Mouse (Mus musculus) urinary bladder, postnatal 25 days (tissue): ENCODE measurements around the gene Camk1d.
A peak's percentile ranks its signal among the peaks of the same experiment; 100 is the strongest.

ENCODE experiments used
- DNase-seq: peaks from one replicate; pipeline ENCODE4 v3.0.0; 2022; ENCODE audit warnings: low spot score

The Camk1d gene

DNA sequence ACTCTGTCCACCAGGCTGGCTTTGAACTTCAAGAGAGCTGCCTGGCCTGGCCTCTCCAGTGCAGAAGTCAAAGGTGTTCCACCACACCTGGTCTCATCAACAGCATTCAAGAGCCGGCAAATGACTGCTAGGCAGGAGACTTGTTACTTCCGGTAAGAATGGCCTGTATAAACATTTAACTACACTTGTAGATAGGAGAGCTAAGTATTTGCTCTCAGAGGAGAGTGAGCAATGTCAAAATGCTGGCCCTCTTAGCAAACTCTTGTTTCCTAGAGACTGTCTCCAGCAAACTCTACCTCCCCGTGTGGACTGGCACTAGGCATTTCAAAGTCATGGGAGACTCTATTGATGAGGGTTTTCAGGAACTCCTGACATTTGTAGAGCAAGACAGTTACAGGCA lies 56.3 kb downstream of the Camk1d start:
- no peak for DNase-seq

DNA sequence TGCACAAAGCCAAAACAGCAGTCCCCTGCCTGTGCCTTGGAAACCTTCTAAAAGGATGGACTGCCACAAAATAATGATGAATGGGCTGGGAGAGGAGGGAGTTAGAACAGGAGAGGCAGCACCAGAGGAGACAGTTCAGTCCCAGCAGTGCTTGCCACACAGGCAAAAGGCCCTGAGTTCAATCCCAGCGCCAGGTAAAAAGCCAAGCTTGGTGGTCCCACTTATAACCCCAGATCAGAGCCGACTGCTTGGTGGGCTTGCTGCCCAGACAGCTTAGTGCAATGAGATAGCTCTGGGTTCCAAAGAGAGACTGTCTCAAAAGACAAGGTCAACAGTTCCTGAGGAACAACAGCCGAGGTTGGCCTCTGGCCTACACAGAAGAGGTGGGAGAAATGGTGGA lies 58.0 kb downstream of the Camk1d start:
- no peak for DNase-seq

DNA sequence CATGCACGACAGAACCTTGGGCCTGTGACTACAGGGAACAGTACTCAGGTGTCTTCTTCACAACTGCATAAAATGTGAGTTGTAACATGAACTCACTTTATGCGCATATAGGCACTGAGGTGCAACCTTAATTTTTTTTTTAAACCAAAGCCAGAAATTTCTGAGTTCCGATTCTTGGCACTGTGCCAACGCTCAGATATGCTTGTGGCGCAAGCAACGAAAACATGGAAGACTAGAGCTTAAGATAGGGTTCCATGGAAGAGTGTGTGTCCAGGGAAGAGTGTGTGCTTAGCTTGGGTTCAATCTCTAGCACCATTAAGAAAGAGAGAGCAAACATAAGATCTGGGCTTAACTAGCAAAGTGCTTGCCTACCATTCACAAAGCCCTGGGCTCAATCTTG lies 62.2 kb downstream of the Camk1d start:
- no peak for DNase-seq

DNA sequence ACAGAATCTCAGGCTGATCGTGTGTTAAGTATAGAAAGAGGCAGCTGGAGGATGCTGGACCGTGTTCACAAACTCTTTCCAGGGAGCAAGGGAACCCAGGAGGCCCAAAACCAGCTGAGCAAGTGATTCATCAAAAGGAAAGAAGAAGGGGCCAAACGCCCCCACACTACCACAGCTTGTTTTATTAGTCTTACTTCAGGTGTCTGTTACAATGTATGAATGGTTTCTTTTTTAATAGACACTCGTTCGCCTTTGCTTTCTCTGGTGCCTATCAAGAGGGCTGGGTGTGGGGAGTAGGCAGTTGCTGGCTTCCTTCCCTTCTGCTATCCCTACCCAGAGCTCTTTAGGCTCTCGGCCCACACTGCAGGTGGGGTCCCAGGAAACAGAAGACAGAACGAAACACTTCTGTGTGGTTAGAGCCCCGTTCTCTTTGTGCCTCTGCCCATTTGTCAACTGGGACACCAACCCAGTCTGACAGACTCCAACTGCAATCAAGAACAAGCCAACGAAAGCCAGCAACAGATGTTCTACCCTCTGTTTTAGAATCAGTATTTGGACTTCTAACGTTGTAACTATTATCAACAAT lies 62.9 kb downstream of the Camk1d start:
- DNase-seq: no peak

DNA sequence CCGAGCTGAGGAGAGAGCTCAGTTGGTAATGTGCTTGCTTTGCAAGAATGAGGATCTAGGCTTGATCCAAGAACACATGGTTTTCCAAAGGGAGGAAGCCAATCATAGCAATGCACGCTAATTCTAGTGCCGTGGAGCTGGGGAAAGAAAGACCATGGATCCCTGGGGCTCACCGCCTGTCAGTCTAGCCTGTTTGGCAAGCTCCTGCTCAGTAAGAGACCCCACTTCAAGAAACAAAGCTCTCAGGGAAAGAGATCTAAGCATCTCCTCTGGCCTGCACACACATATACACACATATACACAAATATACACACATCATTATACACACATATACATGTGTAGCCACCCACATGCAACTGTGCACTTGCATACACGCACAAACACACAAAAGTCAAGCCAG lies 65.1 kb downstream of the Camk1d start:
- no peak for DNase-seq

DNA sequence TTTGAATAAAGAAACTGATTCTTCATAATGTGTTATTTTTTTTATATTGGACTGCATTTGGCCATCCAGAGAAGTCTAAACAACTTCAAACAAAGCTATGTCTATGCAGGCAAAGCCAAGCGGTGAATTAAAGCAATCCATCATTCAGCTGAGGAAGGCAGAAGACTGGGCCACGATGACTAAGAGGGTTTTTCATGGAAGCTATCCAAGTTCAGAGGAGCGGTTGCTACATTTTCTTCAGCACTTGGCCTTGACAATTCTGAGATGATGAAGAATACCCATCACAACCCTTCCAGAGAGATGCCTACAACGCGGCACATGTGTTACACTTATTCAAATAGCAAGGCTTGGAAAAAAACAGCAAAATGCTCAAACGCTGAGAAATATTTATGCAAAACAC lies 65.6 kb downstream of the Camk1d start:
- DNase-seq: no peak

DNA sequence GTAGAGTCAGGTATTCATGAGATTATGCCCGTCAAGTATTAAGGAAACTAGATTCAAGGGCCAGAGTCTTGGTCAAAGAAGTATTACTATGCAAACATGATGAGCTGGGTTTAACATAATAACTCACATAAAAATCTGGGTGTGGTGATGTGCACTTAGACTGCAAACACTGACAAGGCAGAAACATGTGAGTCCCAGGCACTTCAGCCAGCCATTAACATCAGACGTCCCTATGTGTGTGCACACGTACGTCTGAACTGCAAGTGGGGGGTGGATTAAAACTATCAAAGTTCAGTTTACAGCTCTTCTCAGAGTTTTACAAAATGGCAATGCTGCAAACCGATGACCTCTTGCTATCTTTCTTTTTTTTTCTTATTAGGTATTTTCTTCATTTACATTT lies 68.0 kb downstream of the Camk1d start:
- DNase-seq: no peak

DNA sequence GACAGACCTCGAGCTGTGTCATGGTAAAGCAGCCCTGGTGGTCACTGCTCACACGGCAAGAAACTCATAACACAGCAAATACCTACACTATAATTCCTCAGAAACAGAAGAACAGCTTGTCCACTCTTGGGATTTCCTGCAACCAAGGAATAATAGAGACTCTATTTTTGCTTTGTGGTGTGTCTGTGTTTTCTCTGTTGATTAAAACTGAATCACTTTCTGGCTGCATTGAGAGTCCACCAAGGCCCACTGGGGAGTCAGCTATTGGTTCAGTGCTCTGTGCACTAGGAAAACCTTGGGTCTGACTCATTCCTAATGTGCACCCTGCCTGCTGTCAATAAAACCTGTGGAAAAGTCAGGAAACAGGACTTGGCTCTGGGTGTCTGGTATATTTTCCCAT lies 68.7 kb downstream of the Camk1d start:
- no peak for DNase-seq

DNA sequence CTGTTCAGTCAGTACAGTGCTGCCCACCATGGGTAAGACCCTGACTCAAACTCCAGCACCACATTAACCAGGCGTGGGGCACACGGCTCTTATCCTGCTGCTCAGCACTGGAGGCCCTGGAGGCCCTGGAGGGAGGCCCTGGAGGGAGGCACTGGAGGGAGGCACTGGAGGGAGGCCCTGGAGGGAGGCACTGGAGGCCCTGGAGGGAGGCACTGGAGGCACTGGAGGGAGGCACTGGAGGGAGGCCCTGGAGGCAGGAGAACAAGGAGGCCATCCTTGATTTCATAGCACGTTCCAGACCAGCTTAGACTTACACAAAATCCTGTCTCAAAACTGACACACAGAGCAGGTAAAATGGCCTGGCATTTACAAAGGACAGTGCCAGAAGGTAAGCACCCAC lies 70.4 kb downstream of the Camk1d start:
- DNase-seq: no peak

DNA sequence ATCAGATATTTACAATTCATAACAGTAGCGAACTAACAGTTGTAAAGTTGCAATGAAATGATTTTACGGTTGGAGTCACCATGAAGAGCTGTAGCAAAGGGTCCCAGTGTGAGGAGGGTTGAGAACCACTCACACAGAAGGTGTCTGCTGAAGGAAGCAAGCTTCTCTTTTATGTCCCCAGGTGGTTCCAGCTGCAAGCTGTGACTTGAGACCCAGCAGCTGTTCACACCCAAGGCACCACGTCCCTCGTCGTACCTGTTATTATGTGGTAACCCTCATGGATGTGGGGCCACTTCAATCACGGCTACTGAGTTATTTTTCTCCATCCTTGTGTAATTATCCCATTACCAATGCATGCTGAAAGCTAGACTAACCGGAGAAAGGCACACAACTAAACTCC lies 71.1 kb downstream of the Camk1d start:
- no peak for DNase-seq

DNA sequence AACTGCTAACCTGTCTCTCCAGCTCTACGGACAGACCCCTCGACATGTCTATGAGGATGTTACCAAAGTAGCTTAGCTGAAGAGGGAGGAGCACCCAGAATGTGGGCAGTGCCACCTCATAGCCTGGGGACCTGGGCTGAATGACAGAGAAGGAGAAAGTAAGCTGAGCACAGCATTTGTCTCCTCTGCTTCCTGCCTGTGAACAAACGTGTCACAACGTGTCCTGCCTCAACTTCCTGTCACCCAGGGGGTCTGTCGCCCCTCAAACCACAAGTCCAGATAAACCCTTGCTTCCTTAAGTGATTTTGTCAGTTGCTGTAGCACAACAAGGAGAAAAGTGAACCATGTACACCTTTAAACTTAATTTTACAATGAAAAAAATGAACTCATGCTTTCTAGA lies 71.7 kb downstream of the Camk1d start:
- DNase-seq: no peak

DNA sequence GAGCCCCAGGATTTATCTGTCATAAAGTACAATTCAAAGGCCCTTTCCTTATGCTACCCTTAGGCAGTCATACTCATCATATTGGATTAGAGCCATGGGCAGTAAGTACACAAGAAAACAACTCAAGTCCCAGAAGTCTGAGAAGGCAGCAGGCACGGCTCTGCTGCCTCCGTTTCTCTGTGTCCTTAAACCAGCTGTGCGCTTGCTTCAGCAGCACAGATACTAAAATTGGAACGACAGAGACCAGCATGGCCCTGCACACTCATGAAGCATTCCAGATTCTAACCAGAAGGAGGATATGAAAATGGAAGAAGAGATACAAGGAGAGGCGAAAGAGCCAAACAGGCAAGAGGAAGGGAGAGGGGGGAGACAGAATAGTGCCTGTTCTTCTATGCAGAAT lies 72.6 kb downstream of the Camk1d start:
- no peak for DNase-seq

DNA sequence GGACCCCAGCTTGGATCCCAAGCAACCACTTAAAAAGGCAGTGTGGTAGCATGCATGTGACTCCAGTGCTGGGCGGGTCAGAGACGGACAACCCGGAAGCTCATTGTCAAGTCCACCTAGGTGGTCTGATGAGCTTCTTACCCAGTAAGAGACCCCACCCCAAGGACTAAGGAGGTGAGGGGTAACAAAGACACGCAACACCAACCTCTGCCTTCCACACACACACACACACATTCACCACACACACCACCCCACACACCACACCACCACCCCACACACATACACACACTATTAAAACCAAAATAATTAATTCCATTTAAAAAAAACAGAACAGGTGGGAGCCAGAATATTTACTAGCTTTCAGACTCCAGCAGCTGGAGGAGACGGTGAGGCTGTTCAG lies 73.7 kb downstream of the Camk1d start:
- no peak for DNase-seq

DNA sequence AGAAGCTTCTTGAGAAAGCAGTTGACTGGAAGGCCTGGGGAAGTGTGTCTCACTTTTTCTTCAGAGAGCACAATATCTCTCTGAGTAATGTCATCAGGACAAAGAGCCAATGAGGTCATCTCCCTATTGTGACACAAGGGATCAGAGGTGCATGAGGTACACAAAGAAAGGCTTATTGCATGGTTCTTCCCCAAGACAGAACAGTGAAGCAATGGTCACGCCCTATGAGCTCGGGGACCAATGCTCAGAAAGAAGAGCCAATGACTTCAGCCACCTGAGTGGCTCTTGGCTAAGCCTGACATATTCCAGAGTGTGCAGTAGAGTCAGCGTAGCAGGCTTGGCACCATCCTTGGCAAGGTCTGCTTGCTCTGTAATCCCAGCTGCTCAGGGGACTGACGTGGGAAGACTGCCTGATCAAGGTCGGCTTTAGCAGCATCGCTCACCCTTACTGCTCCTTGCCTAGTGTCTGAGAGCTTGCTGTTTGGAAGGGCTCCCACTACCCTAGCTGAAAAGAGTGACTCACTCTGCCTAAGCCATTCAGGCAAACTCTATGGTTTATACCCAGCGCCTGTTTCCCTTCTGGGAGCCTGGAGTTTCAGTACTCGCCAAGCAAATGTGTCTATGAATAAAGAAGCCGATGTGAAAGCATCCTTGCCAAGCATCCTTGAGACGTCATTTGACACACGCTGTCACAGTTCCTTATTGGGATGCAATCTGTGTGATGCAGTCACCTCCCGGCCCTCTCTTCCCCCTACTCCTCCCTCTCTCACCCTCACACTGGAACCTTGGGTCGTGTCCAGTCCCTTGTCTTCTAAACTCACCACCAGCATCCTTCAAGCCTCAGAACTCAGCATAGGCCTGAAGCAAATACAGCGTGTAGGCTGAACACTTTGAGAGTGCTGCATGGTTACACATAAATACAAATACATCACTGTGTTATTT lies 77.2 kb downstream of the Camk1d start:
- no peak for DNase-seq

DNA sequence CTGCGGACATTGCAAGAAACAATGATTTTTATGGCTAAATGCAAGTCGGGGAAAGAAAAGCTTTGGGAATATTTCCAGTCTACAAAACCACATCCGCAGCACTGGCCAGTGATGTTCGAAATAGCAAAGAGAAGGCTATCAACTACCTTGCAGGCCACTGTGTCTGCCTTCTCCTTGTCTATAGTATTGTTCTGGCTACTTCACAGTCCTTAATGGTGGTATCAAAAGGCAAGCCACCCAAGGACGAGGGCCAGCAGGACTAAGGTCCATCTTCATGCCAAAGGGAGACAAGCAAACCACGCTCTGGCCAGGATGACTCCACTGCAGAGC lies 82.0 kb downstream of the Camk1d start:
- DNase-seq: no peak

DNA sequence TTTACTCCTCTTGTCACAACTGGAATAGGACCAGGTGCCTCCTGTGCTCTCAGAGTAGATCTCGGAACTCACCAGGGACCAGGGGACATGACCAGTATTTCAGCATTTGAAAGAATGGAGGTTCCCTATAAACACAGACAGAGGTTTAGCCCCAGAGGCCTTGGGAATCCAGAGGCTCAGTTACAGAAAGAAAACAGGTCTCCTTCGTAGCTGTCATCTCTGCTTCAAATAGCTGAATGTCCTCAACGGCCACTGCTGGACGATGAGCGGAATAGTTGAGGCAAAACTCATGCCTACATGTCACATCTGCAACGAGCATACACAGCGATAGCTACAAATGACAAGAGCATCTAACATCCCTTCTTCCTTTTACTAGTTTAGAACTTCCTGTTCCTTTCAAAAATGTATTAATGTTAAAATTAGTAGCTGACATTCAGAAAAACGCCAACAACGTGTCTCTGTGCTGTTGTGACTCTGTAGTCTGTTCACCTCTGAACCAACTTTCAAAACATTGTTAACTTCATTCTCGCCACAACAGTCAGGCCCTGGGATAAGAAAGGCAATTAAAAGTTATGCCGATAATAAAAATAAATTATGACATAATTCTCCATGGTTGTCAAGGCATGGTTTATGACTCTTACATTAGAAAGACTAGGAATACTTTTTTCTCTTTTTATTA lies 82.5 kb downstream of the Camk1d start:
- DNase-seq: no peak

DNA sequence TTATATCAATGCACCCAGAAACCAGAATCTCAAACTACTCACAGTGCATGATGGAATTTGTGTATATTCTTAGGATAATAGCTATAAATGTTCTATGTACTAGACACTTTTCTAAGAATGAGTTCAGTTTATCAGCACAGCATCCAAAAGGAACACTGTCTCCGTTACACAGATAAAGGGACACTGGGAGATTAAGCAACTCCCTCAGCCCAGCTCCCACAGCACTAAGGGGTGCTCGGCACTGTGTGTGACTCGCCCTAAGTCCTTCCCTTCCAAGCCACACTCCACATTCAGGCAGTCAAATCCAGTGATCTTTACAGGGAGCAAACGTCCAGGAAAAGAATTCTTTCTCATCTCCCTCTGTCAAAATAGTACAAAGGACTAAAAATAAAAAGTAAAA lies 83.6 kb downstream of the Camk1d start:
- DNase-seq: no peak

DNA sequence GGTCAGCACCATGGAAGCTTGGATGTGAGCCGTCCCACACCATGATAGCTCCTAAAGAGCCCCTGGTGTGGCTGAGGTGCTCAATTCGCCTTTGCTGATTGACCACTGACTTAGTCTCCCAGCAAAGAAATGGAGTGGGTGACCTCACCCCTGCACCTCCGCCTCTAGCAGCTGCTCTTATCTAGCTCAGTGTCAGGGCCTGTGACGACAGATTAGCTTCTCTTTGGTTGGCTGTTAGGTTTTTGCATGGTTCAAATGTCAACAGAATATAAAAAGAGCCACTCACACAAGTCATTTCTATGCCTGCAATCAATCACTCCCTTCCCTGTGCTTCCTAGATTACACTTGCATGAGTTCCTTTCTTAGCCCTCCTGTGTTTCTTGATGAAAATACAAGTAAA lies 89.9 kb downstream of the Camk1d start:
- no peak for DNase-seq

DNA sequence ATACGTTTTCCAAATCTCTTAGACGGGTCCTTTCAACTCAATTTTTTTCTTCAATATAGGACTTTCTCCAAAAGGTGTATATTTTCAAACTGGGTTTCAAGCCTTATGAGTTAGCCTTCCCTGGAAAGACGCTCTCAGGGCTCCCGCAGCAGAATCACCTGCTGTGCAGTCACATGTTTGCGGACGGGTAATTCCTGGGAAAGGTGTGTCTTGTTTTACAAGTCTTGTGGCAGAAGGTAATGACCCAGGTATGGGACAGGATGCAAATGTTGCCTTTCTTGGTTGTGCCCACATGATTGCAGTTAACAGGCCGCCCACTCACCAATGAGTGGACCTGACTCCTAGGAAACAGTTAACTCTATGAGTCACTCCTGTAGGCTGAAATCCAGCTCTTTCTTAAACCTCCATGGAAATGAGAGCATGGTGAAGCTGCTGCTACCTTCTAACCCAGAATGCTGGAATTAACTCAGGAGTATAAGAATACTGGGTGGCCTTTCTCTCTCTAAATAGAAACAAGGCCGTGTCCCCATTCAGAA lies 95.9 kb downstream of the Camk1d start:
- no peak for DNase-seq

DNA sequence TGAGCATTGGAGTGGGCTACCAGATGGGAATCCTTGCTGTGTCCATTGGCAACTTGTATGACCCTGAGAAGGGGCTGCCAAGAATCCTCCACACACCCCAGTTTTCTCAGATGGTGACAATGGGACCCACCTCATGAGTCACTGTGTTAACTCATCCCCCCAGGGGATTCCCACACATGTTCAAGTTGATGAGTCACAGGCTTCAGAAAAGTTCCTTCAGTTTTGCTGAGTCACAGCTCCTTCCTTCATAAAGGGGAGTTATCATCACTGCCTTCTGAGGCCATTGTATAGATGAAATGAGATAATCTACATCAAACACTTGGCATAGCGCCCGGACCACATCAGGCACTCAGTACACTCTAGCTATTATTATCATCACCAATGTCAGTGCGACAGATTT lies 99.4 kb downstream of the Camk1d start:
- DNase-seq: peak; percentile 23

DNA sequence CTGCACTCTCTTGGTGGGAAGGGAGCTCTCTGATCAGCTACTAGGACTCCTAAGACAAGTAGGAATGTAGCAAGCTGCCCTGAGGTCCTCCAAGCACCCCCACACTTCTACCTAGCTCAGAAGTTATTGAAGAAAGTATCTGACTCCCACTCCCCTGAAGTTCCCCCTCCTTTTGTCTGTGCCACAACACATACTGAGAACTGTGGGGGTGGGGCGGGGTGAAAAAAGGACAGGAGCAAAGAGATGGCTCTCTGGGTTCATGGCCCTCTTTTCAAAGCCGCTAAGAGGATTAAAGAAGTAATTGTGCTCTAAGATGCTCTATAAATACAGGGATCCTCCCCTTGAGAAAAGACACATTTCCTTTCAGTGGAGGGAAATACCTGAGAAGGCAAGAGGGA lies 100.0 kb downstream of the Camk1d start:
- DNase-seq: no peak

DNA sequence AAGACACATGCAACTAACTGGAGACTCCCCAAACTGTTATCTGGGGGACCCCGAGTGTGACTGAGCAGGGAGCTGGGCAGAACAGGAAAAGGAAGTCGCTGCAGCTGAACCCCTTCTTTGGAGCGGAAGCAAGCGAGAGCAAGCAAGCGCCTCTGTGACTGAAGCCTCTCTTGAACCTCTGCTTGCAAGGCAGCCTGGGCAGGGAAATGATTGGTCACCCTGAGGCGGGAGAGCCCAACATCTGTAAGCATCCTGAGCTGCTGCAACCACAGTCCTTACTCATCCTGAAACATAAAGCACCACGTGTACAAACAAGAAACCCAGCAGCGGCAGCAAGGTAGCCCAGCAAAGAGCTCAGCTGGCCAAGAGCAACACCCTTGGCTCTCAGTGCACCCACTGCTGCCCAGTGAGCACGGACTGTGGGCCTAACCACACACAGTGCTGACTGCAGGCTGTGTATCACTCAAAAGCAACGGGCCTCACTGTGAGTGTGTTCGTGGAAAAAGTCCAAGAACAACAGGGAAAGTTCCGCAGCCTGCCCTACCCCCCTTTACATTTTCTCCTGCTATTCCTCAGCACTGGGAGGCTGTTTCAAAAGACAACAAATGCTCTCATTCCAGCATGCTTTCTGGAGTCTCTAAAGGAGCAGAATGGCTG lies 100.5 kb downstream of the Camk1d start:
- no peak for DNase-seq

DNA sequence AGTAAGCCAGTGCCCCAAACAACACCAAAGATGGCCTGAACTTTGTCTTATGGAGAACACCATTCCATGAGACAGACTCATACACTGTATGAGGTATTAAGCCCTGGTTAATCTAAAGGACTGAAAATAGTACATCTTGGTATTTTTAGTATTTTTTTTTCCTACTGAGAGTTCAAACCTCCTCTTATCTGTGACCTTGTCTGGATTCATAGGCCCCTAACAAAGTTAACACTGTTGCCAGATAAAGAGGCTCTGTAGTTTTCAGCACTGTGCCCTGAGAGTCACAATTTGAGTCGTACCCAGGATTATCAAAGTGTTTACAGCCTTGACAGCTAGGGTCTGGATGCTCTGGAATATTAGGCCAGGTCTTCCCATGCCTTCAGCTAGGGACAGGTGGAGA lies 102.7 kb downstream of the Camk1d start:
- DNase-seq: no peak
